Mouse (Mus musculus): Measurements from ENCODE around the gene Cttn. TPM values are rescaled to one million over a fixed set of nuclear protein-coding genes. Genes with fewer than 3 reads are reported as not detected.

The Cttn gene
- 0.97 TPM for polyA plus RNA-seq (2017; shearing (Covaris generic))

DNA sequence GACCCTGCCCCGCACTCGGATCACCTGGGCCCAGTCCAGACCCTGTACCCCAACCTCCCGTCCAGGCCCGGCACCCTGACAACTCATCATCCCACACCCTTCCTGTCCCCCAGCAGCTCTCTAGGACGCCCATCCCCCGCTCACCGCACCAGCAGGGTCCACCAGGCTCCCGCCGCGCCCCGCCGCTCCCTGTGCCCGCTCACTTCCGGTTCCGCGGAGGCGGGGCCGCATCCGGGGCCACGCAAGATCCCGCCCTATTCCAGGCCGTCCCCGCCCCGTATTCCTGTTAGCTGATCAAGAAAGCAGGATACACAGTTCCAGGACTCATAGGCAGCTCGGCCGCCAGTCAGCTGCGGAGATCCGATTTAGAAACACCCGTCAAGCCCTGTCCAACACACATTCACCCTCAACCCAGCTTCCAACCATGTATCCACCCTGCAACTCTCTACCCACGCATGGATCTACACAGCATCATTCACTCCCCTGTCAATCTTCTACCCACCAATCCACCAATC, at the start of gene Cttn:
Cttn (minus strand) TSS at position 465 of the 515 bp plus-strand sequence.

Other genes with a start within 250 kb of the Cttn start
- 87.0 TPM for gene Ppfia1, start 82.7 kb upstream of the Cttn start, polyA plus RNA-seq (2017; shearing (Covaris generic))
- 2.8 TPM for gene Fadd, start 111.5 kb upstream of the Cttn start, polyA plus RNA-seq (2017; shearing (Covaris generic))

Data from naive thymus-derived CD4-positive, alpha-beta T cell, adult 5 months (primary cell).